Mouse (Mus musculus) lung, postnatal 0 days (tissue): ENCODE data around the gene Rmnd5a. TPM values are rescaled to one million over a fixed set of nuclear protein-coding genes. Genes with fewer than 3 reads are reported as not detected.

Experiments used
- ATAC-seq: fragments of 200-750 bp; cut with Nextera tagmentation; 2 replicates; pipeline ENCODE4 v1.8.0; 2017; ENCODE audit warnings: moderate library complexity
- DNase-seq: peaks from one replicate; pipeline ENCODE4 v3.0.0-alpha.2; 2016; ENCODE audit warnings: low spot score
- H3K27ac ChIP-seq: fragments of 300-500 bp; sonication (generic); 2 replicates; pipeline ENCODE4 v1.5.1; 2014; ENCODE audit warnings: antibody characterized with exemption, mild to moderate bottlenecking, low read length, mixed read lengths
- H3K27me3 ChIP-seq: fragments of 300-500 bp; sonication (generic); replicated peaks from 2 replicates; pipeline ENCODE4 v1.6.1; 2014; ENCODE audit warnings: low read length, mixed read lengths; ENCODE audit not compliant: insufficient read depth
- H3K36me3 ChIP-seq: fragments of 300-500 bp; sonication (generic); 2 replicates; pipeline ENCODE4 v1.6.1; 2014; ENCODE audit warnings: low read length, mixed read lengths; ENCODE audit not compliant: insufficient read depth
- H3K4me1 ChIP-seq: fragments of 300-500 bp; sonication (generic); 2 replicates; pipeline ENCODE4 v1.6.1; 2014; ENCODE audit warnings: antibody characterized with exemption, low read depth, low read length, mixed read lengths; ENCODE audit not compliant: insufficient read depth
- H3K4me2 ChIP-seq: fragments of 300-500 bp; sonication (generic); replicated peaks from 2 replicates; pipeline ENCODE4 v1.6.1; 2014; ENCODE audit warnings: low read depth, mild to moderate bottlenecking, low read length, moderate library complexity, mixed read lengths
- H3K4me3 ChIP-seq: fragments of 300-500 bp; sonication (generic); 2 replicates; pipeline ENCODE4 v1.5.1; 2014; ENCODE audit warnings: low read depth, low read length
- H3K9ac ChIP-seq: fragments of 300-500 bp; sonication (generic); replicated peaks from 2 replicates; pipeline ENCODE4 v1.6.1; 2014; ENCODE audit warnings: low read depth, mild to moderate bottlenecking
- H3K9me3 ChIP-seq: fragments of 300-500 bp; sonication (generic); 2 replicates; pipeline ENCODE4 v1.6.1; 2016; ENCODE audit warnings: low read length, mixed read lengths
- CTCF ChIP-seq: IDR thresholded peaks from 2 replicates; pipeline ENCODE4 v1.5.1; 2016; ENCODE audit warnings: antibody characterized with exemption, mild to moderate bottlenecking
- EP300 ChIP-seq: IDR thresholded peaks from 2 replicates; pipeline ENCODE4 v1.6.1; 2016; ENCODE audit warnings: antibody characterized with exemption, mild to moderate bottlenecking, control low read depth
- WGBS: fragments of 180-500 bp; shearing (Covaris S2); extraction: QIAGEN DNeasy Blood & Tissue Kit; methylation state at CpG from one replicate; pipeline ENCODE4 v1.1.7; 2014; 5-methylcytosine and 5-hydroxymethylcytosine counted together
- polyA plus RNA-seq: library from polyadenylated mRNA; unstranded; fragments of >200 nt; fragmentation: Nextera tagmentation; extraction: Ambion mirVana; gene quantifications from 2 replicates; pipeline ENCODE4 v1.2.1, GENCODE M21; 2015

Gene Rmnd5a
- polyA plus RNA-seq, 1 experiment from 2014 or later = 12.5 TPM

DNA sequence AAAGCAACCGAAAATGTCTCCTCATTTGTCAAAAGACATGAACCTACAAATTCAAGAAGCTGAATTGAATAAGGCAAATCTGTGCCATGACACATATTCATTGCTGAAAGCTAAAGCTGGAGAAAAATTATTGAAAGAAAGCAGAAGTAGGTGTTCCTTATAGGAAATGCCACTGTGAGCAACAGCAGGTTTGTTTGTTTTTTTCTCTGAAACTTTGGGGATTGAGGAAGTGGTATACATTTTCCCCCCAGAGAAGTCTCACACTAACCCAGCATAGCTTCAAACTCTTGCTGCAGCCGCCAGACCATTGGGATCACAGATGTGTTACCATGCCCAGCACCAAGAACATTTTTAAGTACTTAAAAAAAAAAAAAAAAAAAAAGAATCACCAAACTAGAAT is 12.4 kb upstream of the Rmnd5a start:
- ATAC-seq (no peak), DNase-seq (no peak)
- Histone ChIP-seq H3K36me3 (no peaks in the 10 kb centered on the region), H3K4me2 (no peak overlapping the region), H3K27me3 (no peaks in the 10 kb centered on the region), H3K4me3 (no peak overlapping the region), H3K9me3 (no peaks in the 10 kb centered on the region), H3K4me1 (no peaks in the 10 kb centered on the region), H3K27ac (no peak overlapping the region), H3K9ac (no peak overlapping the region)
- 53% methylated on average over 2 of the region's 2 CpGs for WGBS
- no peak for TF ChIP-seq CTCF

- H3K9me3 ChIP-seq = no peaks in the 10 kb centered on the region
- DNase-seq (no peak), ATAC-seq (no peak)
- H3K9ac ChIP-seq = no peak overlapping the region
- no peaks in the 10 kb centered on the region for H3K36me3 ChIP-seq
- TF ChIP-seq CTCF = no peak
- TF ChIP-seq EP300 = no peak
- no peak overlapping the region for H3K4me2 ChIP-seq
- no peak overlapping the region for H3K4me3 ChIP-seq
- no peaks in the 10 kb centered on the region for H3K27me3 ChIP-seq
- no peaks in the 10 kb centered on the region; the same call in 1 of the 2 replicates for H3K4me1 ChIP-seq
- H3K27ac ChIP-seq = no peak overlapping the region
- WGBS = 82% methylated on average over 6 of the region's 6 CpGs
Observed at GRCm38 (mm10) chr6:71445560-71445959, 5.1 kb upstream of the Rmnd5a start.

- Histone ChIP-seq H3K4me3 (no peak overlapping the region), H3K4me2 (no peak overlapping the region), H3K4me1 (no peaks in the 10 kb centered on the region; the same call in 1 of the 2 replicates), H3K9me3 (no peaks in the 10 kb centered on the region), H3K9ac (no peak overlapping the region), H3K36me3 (no peaks in the 10 kb centered on the region), H3K27me3 (no peaks in the 10 kb centered on the region), H3K27ac (no peak overlapping the region)
- DNase-seq = no peak
- TF ChIP-seq EP300 (no peak), CTCF (no peak)
- ATAC-seq = no peak
- WGBS = 39% methylated on average over 1 of the region's 1 CpGs
Observed at GRCm38 (mm10) chr6:71444756-71445155, 4.3 kb upstream of the Rmnd5a start.

DNA sequence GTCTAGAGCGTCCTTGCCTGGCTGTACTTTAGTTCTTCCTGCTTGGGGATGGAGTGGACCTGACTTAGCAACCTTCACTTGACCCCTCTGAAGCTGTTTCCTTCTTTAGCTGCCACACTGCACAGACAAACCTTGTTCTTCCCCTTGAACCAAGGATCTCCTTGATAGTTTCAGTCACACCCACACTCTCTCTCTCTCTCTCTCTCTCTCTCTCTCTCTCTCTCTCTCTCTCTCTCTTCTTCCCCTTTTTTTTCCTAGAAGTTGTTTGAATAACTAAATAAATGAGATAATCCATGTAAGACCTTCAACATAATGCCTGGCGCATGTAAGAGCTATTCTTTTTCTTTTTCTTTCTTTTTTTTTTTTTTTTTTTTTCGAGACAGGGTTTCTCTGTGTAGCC is 1.7 kb upstream of the Rmnd5a start:
- Histone ChIP-seq H3K4me3 (no peak overlapping the region), H3K9me3 (no peaks in the 10 kb centered on the region), H3K4me2 (no peak overlapping the region), H3K4me1 (peaks cover 6% of the 10 kb centered on the region; the same call in 1 of the 2 replicates), H3K27ac (no peak overlapping the region), H3K9ac (no peak overlapping the region), H3K36me3 (no peaks in the 10 kb centered on the region), H3K27me3 (no peaks in the 10 kb centered on the region)
- ATAC-seq (no peak), DNase-seq (no peak)
- 83% methylated on average over 2 of the region's 3 CpGs for WGBS
- no peak for TF ChIP-seq CTCF
- TF ChIP-seq EP300 = no peak

DNA sequence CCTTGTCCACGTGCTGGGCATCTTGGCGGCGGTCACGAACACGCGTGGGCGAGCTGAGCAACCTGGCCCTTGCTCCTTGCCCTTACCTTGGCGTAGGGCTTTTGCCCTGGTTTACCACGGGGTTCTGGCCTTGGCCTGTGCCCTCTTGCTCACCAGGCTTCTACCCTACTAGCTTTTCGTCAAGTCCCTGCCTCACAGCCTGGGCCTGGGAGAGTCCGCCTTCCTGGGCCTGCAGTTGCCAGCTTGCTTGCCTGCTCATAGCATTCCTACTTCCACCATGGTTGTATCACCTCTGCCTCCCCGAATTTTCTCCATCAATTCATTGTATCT is 779 bp upstream of the Rmnd5a start:
- Histone ChIP-seq H3K27ac (peak overlapping the region; percentile 96), H3K4me2 (peak overlapping the region; percentile 94), H3K27me3 (no peaks in the 10 kb centered on the region), H3K36me3 (no peaks in the 10 kb centered on the region), H3K9ac (peak overlapping the region; percentile 73), H3K4me3 (peak overlapping the region; percentile 57), H3K9me3 (no peaks in the 10 kb centered on the region), H3K4me1 (peaks cover 9% of the 10 kb centered on the region; the same call in 1 of the 2 replicates)
- ATAC-seq (no peak), DNase-seq (no peak)
- 3% methylated on average over 12 of the region's 12 CpGs for WGBS
- TF ChIP-seq EP300 = no peak
- TF ChIP-seq CTCF = no peak

DNA sequence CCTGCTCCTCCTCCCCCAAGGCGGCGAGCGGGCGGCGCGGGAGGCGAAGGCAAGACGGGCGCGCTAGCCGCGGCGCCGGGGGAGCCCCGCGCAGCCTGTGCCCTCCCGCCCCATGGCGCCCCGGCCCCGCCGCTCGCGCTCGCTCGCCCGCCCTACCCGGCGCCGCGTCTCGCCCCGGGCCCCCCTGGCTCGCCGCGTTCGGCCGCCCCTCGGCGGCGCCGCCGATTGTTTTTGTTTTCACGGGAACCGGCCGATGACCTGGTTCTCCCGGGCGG is 283 bp downstream of the Rmnd5a start:
- H3K27me3 ChIP-seq = no peaks in the 10 kb centered on the region
- no peak for TF ChIP-seq EP300
- no peak for TF ChIP-seq CTCF
- ATAC-seq = no peak

GRCm38 (mm10) chr6:71439506-71440216 is 776 bp downstream of the Rmnd5a start:
- DNase-seq (peak; percentile 60), ATAC-seq (no peak)
- WGBS = 3% methylated on average over 52 of the region's 62 CpGs

More for the DNA sequence above, 283 bp downstream of the Rmnd5a start:
- Histone ChIP-seq H3K9ac (peak overlapping the region; percentile 94), H3K4me3 (peak overlapping the region; percentile 99), H3K36me3 (no peaks in the 10 kb centered on the region), H3K4me2 (peak overlapping the region; percentile 92), H3K4me1 (peaks cover 9% of the 10 kb centered on the region; the same call in 1 of the 2 replicates), H3K27ac (peak overlapping the region; percentile 99), H3K9me3 (no peaks in the 10 kb centered on the region)
- WGBS = 1% methylated on average over 17 of the region's 47 CpGs
- DNase-seq = no peak

More at GRCm38 (mm10) chr6:71439506-71440216, 776 bp downstream of the Rmnd5a start:
- TF ChIP-seq CTCF (no peak), EP300 (no peak)
- Histone ChIP-seq H3K9ac (peak overlapping the region; percentile 94), H3K27ac (peak overlapping the region; percentile 99), H3K9me3 (no peaks in the 10 kb centered on the region), H3K4me2 (peak overlapping the region; percentile 92), H3K27me3 (no peaks in the 10 kb centered on the region), H3K4me1 (peaks cover 9% of the 10 kb centered on the region; the same call in 1 of the 2 replicates), H3K36me3 (no peaks in the 10 kb centered on the region), H3K4me3 (peak overlapping the region; percentile 99)
